Comparison of ENCODE assay signal across 21 mouse cellular contexts in the genomic region with DNA sequence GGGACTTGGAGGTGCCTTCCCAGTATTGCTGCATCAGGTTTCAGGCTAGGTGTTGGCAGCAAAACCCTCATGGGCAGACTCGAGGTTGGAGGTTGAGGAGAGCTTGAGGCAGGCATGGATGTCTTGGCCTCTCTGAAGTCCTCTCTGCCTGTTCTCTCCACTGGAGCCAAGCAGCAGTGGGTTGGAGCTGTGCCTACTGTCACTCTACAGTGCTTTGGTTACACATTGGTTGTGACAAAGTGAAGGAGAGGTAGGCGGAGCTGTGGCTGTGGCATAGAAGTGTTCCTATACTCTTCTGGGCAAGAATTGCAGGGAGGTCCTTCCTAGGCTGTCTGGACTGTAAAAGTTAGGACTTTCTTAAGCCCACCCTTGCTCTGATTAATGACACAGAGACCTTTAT. TPM values are rescaled to one million over a fixed set of nuclear protein-coding genes. Genes with fewer than 3 reads are reported as not detected.
A peak's percentile ranks its signal among the peaks of the same experiment; 100 is the strongest.
DNase-seq lines count a peak whose midpoint lies in the region; ATAC-seq lines count a peak whose summit lies in the region.
"Had no signal": no experiment of that assay in that cellular context is flagged by ENCODE, and none has a peak within 500 bp of the region (broad histone marks: within the 10 kb centered on the region; RNA-seq: fewer than 3 reads in every experiment).

No protein-coding gene starts in this region.

- H3K36me3 ChIP-seq in heart, embryonic 15.5 days: peaks cover 43% of the 10 kb centered on the region; the same call in 1 of the 2 replicates

- ATAC-seq in cerebellum, adult (ENCODE audit: insufficient number of reproducible peaks, low FRiP score, low TSS enrichment): no peak
- ATAC-seq in heart, embryonic 15.5 days (replicated peaks; ENCODE audit: insufficient number of reproducible peaks, insufficient read depth, low FRiP score, low read depth): no peak
- ATAC-seq: inflammation-experienced regulatory T-cells, adult 6 months had no signal

- no peaks in the 10 kb centered on the region for H3K27me3 ChIP-seq in heart, embryonic 15.5 days
- H3K27me3 ChIP-seq: CH12.LX; hindbrain, embryonic 13.5 days; limb, embryonic 15.5 days; neural tube, embryonic 13.5 days had no signal

- no peaks in the 10 kb centered on the region for H3K9me3 ChIP-seq in heart, embryonic 15.5 days (replicated peaks)
- H3K9me3 ChIP-seq: hindbrain, embryonic 13.5 days; limb, embryonic 15.5 days; neural tube, embryonic 13.5 days had no signal

- H3K4me3 ChIP-seq in heart, embryonic 15.5 days: no peak overlapping the region
- H3K4me3 ChIP-seq: hindbrain, embryonic 13.5 days; limb, embryonic 15.5 days; neural tube, embryonic 13.5 days had no signal

- H3K9ac ChIP-seq in heart, embryonic 15.5 days: peak overlapping the region; percentile 92; the same call in 1 of the 2 replicates
- H3K9ac ChIP-seq: hindbrain, embryonic 13.5 days; limb, embryonic 15.5 days; lung, embryonic 14.5 days; neural tube, embryonic 13.5 days had no signal

- H3K4me1 ChIP-seq in heart, embryonic 15.5 days (replicated peaks): peaks cover 36% of the 10 kb centered on the region

- peak overlapping the region; percentile 68 for H3K4me2 ChIP-seq in heart, embryonic 15.5 days
- H3K4me2 ChIP-seq: limb, embryonic 15.5 days; lung, embryonic 14.5 days had no signal

- DNase-seq in cerebellum, adult 11-12 months: peak; percentile 19
- no peak for DNase-seq in heart, postnatal 4 days
- DNase-seq in lung, postnatal 36 days: peak; percentile 62
- DNase-seq in lung, postnatal 10 days: no peak
- no peak for DNase-seq in thymus, postnatal 4 days
- DNase-seq: cerebellum, adult 11 months; cerebellum, postnatal 36 days; gastrocnemius, postnatal 10 days; heart, adult 11 months; kidney, adult 2 months; kidney, postnatal 10 days; lung, embryonic 14.5 days; midbrain, embryonic 14.5 days; thymus, postnatal 25 days had no signal

- H3K27ac ChIP-seq in heart, embryonic 15.5 days: no peak overlapping the region; the same call in 1 of the 2 replicates
- H3K27ac ChIP-seq: hindbrain, embryonic 13.5 days; limb, embryonic 15.5 days; neural tube, embryonic 13.5 days had no signal

- 63% methylated on average over 2 of the region's 2 CpGs for WGBS in heart, embryonic 15.5 days

RNA-seq across cellular contexts. Expression of gene Ppif, which starts 2.4 kb away (rescaled TPM):
- polyA plus RNA-seq in heart, embryonic 15.5 days (2015; fragmentation: Nextera tagmentation; extraction: Ambion mirVana): 102 and 108 TPM in 2 replicates
- 100 to 1,000 TPM; 188 to 208 TPM for total RNA-seq in heart, postnatal 4 days (2021)

Comparison
In these comparisons a context has a peak if more than half of its experiments do, and no peak if none do; other contexts are left out.
1. DNase-seq: peak in cerebellum, adult 11-12 months (single experiment) and lung, postnatal 36 days (single experiment); none in heart, postnatal 4 days (single experiment), lung, postnatal 10 days (single experiment) and thymus, postnatal 4 days (single experiment).